Mouse (Mus musculus) kidney, postnatal 4 days (tissue): ENCODE data around the gene Fzd4.

Experiments
- DNase-seq, 2 experiments: peaks; one replicate each; pipeline ENCODE4 v3.0.0; 2021; ENCODE audit warnings: mixed read lengths in 2 of 2

Fzd4 gene

DNA sequence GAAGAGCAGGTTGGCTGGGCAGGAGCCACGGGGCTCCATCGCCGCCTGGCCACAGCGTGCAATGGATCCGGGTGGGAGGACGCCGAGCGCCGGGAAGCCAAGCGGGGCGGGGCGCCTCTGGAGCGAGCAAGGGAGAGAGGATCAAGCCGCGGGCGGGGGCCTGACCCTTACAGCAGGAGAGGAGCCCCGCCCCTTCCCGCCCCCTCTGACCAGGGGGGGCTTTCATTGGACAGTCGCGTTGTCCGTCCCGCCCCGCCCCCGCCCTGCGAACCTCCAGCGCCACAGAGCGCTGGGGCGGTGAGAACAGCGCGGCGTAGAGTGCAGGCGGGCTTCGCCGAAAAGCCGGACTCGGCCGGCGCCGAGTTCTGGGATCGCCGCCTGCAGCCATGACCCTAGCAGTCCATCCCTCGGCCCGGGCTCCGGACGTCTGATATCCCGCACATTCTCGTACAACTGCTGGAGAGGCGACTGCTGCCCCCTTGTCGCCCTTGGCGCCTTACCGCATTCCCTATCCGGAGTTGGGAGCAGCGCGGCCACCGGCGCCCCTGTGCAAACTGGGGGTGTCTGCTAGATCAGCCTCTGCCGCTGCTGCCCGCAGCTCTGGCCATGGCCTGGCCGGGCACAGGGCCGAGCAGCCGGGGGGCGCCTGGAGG is at the start of gene Fzd4, which contains the start of gene Tmem135:
Gene Fzd4, plus strand, starts transcription at position 275 of the 653 bp plus-strand sequence.
Gene Tmem135, minus strand, starts transcription at position 142 of the 653 bp plus-strand sequence.
- peak; percentile 98 to 99 for DNase-seq

DNA sequence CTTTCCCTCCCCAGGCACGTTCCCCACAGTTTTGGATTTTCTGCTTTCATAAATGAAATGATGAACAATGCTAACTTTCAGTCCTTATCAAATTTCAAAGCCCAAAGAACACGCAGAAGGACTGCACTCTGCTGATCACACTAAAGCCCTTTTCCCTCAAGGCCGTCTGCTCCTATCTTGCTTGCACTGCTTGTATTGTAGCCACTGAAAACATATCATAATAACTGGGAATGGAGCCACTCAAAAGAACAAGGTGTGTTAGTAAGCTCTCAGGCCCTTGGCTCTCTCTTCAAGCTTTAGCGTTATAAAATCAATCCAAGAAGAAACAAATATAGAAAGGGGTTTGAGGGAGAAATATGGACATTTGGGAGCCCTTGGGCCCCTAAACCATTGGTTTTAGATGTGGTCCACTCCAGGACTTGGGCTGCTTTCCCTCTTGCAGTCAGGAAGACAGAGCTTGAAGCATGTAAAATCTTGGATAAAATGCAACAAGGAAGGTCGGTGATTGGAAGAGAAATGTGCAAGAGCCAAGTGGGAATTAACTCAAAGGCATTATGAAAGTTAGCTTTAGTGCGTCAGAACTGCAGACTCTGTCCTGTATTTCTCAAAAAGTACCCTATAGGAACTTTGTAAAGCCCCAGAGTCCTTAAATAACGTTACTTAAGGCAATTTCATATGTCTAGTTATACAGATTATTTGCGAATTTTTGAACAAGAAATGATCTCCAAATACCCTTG is 48.5 kb upstream of the Fzd4 start:
- no peak for DNase-seq

DNA sequence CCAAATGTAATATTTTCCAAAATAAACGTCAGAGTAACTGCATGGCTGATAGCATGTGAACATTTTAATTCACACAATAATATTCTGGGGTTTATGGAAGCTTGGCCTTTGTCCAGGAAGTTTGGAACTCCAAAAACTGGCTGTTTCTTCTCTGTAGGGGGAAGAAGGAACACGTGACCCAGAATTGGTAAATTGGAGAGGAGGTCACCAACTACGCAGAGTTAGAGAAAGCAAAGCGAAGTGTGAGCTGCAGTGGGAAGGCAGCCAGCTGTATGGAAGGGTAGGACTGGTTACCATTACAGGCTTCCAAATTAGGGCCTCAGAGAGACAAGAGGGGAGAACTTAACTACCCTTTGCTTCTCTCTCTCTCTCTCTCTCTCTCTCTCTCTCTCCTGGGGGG is 47.8 kb upstream of the Fzd4 start:
- peak; percentile 11 to 17 for DNase-seq

DNA sequence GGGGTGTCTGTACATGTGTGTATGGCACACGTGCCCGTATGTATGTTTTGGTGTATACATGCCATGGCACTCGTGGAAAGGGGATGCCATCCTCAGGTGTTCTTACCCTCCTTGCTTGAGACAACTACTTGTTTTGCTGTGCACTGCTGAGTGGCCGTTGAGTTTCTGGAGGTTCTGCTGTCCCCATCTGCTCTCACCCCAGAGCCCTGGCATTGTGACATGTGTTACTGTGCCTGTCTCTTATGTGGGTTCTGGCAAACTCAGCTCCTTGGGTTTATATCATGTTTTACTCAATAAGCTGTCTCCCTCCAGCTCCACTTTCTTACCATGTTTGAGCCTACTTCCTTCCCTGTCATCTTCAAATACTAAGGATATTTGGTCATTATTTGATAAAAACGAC is 40.2 kb upstream of the Fzd4 start:
- DNase-seq, result no peak

GRCm38 (mm10) chr7:89365135-89365880 is 38.8 kb upstream of the Fzd4 start:
- no peak for DNase-seq

DNA sequence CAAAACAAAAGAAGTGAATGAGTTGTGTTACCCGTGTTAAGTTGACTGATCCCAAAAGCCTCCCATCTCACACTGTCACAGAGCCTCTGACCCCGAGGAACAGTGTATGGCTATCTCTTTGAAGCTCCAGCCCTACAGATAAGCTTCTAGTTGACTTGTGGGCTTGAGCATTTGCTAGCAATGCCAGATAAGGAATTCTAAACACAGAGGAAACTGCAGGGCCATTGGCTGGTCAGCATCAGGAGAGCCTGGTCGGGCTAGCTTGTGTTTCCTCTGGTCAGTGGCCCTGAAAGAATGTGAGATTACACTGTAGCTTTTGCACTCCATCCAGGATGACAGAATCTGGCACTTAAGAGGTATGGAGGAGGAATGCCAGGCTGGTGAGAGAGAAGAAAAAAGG is 36.5 kb upstream of the Fzd4 start:
- DNase-seq, result no peak

DNA sequence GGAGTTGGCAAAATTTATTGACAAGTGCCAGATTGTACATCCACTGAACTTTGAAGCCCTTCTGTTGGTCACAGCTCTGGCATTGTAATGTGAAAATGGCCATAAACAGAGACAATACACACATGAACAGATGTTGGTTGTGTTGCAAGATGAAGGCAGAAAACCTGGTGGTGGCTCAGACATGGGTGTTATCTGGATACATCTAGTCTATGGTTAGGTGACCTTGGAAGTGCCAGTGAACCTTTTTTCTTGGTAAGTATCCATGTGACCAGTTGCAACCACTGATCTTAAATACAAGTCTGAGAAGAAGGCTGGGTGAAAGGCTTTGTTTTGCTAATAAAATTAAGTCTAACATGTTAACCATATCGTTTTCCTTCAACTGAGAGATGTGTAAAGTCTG is 34.1 kb upstream of the Fzd4 start:
- no peak for DNase-seq

DNA sequence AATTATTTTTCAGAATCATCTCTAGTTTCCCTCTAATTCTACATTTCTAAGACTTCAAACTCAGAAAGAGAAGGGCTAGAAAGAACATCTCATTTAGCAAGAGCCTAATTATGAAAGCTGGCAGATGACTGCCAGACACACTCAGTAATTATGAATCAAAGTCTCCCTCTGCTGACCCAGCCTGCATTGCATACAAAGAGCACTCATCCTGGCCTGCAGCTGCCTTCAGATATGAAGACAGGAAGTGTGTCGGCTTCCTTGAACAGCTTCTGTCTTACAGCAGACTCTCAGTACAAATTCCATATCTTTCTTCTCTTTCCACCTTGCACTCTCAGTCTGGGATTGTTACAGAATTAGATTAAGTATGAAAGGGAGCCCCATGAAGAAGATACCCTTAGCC is 33.2 kb upstream of the Fzd4 start:
- DNase-seq, result peak; percentile 48 to 61

GRCm38 (mm10) chr7:89371623-89372295 is 32.4 kb upstream of the Fzd4 start:
- DNase-seq, result no peak

- DNase-seq, result no peak
Measured at GRCm38 (mm10) chr7:89380935-89381705, 23.0 kb upstream of the Fzd4 start.

DNA sequence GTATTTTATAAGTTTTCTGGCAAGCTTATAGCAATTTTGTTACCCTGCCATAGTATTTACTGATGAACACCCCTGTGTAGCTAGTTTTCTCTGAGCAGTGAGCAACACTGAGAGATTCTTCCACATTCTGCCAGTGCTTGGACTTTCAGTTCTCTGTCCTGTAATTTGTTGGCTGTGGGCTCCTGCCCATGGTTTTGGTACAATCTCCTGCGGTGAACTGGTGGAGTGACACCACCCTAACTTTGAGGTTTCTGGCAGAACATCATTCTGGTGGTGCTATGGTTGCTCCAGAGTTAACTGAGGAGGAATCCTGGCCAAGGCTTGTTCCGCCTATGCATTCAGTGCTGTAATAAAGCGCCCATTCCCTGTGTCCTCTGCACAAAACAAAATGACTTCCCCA is 21.3 kb upstream of the Fzd4 start:
- DNase-seq, result no peak

DNA sequence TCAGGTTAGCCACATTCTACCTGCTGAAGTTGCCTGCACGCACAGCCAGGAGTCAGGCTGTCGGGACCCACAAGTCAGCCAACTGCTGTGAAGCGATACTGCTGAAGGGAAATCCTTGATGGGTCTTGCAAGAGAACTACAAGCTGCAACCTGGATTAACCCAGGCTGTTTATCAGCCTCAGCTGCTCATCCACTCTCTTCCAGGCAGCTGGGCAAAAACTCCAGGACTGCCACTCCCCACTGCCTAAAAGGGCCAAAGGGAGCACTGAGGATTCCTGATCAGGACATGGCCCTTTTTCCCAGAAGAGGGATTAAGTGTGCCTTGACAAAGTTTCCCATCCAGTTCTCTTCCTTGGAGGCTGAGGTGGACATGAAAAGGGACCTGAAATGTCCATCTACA is 15.2 kb upstream of the Fzd4 start:
- no peak for DNase-seq

- DNase-seq, result no peak
Measured at GRCm38 (mm10) chr7:89390660-89391059, 13.5 kb upstream of the Fzd4 start.

- DNase-seq, result no peak
Measured at GRCm38 (mm10) chr7:89391281-89391680, 12.9 kb upstream of the Fzd4 start.

- DNase-seq, result no peak
Measured at GRCm38 (mm10) chr7:89391831-89392230, 12.3 kb upstream of the Fzd4 start.

DNA sequence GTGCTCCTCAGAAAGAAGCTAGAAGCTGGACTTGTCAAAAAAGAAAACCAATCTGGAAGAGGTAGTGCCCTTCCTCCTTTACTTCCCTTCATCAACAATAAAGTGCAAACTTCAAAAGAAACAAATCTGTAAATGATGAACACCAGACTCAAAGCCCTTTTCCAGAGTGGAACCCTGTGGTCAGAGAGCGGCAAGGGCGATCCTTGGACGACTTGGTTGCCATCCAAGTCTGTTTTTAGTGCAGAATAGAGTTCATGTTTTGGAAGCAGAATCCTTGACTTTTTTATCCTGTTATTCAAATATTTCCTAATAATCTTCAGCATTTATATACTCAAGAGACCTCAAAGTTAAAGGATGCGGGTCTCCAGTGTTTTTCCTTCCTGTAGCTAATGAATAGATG is 11.8 kb upstream of the Fzd4 start:
- peak in 1 of 2 experiments; percentile 12 for DNase-seq

GRCm38 (mm10) chr7:89392825-89393224 is 11.3 kb upstream of the Fzd4 start:
- no peak for DNase-seq

DNA sequence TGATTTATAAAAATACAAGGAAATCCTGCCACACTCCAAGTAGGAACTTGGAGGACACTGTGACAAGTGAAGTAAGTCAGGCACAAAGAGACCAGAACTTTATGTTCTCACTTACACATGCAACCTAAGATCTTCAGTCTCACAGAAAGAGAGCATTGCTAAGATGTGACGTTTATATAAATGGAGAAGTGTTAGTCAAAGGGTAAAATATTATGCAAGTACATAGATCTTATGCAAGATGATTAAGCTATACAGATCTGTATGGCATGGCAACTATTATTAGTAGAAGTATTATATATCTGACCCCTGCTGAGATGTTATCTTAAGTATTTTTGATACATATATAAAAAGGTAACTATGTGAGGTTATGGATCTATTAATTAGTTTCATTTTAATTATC is 8.8 kb upstream of the Fzd4 start:
- DNase-seq, result no peak

GRCm38 (mm10) chr7:89396386-89396785 is 7.8 kb upstream of the Fzd4 start:
- no peak for DNase-seq

DNA sequence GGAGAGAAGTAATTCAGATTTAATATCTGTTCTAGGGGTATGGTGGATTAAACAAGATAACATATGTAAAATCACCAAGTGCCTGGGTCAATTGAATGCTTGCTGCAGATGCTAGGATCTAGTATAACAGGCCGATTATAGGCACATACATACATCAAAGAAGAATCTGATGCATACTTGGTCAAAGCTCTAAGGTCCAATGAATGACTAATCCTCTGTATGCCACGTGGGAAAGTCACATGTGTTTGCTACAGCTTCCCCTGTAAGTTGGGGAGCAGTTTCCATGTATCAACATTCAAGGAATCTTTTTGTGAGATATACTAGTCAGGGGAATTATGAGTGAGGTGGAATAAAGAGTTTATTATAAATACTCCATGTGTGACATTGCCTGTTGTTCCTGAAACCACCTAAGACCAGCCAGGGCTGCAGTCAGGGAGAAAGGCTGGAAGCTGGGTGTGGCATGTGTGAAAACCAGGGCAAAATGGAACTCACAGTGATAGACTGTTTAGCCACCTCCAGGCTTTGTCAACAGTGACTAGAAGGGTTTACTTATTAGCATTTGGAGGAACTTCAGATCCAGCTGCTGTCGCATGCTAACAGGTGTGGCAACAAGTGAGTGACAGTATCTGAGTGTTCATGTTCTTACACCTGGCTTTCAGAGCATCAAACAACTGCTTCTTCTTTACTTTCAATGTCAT is 6.2 kb upstream of the Fzd4 start:
- no peak for DNase-seq

DNA sequence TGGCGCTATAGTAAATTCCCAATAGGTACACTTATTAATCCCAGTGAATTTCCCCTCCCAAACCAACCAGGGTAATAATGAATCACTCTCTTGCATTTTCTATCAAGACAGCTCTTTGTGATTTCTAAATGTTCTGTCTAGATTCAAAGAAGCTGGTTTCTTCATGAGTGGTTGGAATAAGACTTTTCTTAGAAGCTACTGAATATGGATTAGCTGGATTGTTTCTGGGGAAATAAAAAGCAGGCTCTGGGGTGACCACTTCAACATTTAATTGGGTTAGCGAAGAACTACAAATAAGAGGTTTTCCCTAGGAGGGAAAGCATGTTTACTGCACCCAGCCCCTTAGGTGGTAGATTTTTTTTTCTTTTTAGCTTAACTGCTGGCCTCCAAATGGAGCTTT is 3.4 kb upstream of the Fzd4 start:
- DNase-seq, result no peak
